Mouse (Mus musculus) bone marrow macrophage, adult 2 months (primary cell): Measurements from ENCODE around the gene Mycn. TPM values are rescaled to one million over a fixed set of nuclear protein-coding genes. Genes with fewer than 3 reads are reported as not detected.

Experiments used
- H3K27ac ChIP-seq: 2 replicates; pipeline ENCODE4 v1.5.1; 2012; ENCODE audit warnings: low read depth, low read length; ENCODE audit not compliant: insufficient read depth
- H3K4me1 ChIP-seq: 2 replicates; pipeline ENCODE4 v1.6.1; 2012; ENCODE audit warnings: low read length; ENCODE audit not compliant: control insufficient read depth, insufficient read depth
- H3K4me3 ChIP-seq: 2 replicates; pipeline ENCODE4 v1.5.1; 2012; ENCODE audit warnings: mild to moderate bottlenecking, low read length, moderate library complexity; ENCODE audit not compliant: insufficient read depth
- CTCF ChIP-seq: IDR thresholded peaks from 2 replicates; pipeline ENCODE4 v1.5.1; 2012; ENCODE audit warnings: low read depth, mild to moderate bottlenecking, low read length, moderate library complexity
- POLR2A ChIP-seq: IDR thresholded peaks from 2 replicates; pipeline ENCODE4 v1.6.1; 2012; ENCODE audit warnings: mild to moderate bottlenecking, low read depth, low read length, borderline replicate concordance
- polyA plus RNA-seq: library from polyadenylated mRNA; stranded (reverse); fragments of >200 nt; gene quantifications from 2 replicates; pipeline ENCODE4 v1.2.4, GENCODE M21; 2012; ENCODE audit not compliant: missing spikeins, insufficient read depth, insufficient read length

The Mycn gene
- polyA plus RNA-seq, 1 experiment = not detected

GRCm38 (mm10) chr12:12928239-12928638, 13.5 kb downstream of the Mycn start:
- Histone ChIP-seq H3K4me1 (no peaks in the 10 kb centered on the region), H3K27ac (no peak overlapping the region), H3K4me3 (no peak overlapping the region)

GRCm38 (mm10) chr12:12926975-12927527, 14.7 kb downstream of the Mycn start:
- H3K4me1 ChIP-seq = no peaks in the 10 kb centered on the region
- no peak for TF ChIP-seq CTCF
- TF ChIP-seq POLR2A = no peak
- H3K4me3 ChIP-seq = no peak overlapping the region
- no peak overlapping the region for H3K27ac ChIP-seq

More at GRCm38 (mm10) chr12:12928239-12928638, 13.5 kb downstream of the Mycn start:
- TF ChIP-seq POLR2A = no peak

GRCm38 (mm10) chr12:12924446-12924845, 17.3 kb downstream of the Mycn start:
- TF ChIP-seq POLR2A (no peak), CTCF (no peak)
- H3K4me3 ChIP-seq = no peak overlapping the region
- H3K4me1 ChIP-seq = no peaks in the 10 kb centered on the region
- no peak overlapping the region for H3K27ac ChIP-seq

GRCm38 (mm10) chr12:12920166-12921157, 21.3 kb downstream of the Mycn start:
- Histone ChIP-seq H3K4me3 (no peak overlapping the region), H3K4me1 (no peaks in the 10 kb centered on the region), H3K27ac (no peak overlapping the region)
- TF ChIP-seq CTCF (no peak), POLR2A (no peak)

- no peak overlapping the region for H3K27ac ChIP-seq
- no peak overlapping the region for H3K4me3 ChIP-seq
- no peaks in the 10 kb centered on the region for H3K4me1 ChIP-seq
- no peak for TF ChIP-seq CTCF
- no peak for TF ChIP-seq POLR2A
Observed at GRCm38 (mm10) chr12:12916298-12916697, 25.4 kb downstream of the Mycn start.

- Histone ChIP-seq H3K27ac (no peak overlapping the region), H3K4me1 (no peaks in the 10 kb centered on the region), H3K4me3 (no peak overlapping the region)
- TF ChIP-seq CTCF (no peak), POLR2A (no peak)
Observed at GRCm38 (mm10) chr12:12910356-12910979, 31.2 kb downstream of the Mycn start.

- TF ChIP-seq POLR2A (no peak), CTCF (no peak)
- no peak overlapping the region for H3K27ac ChIP-seq
- no peak overlapping the region for H3K4me3 ChIP-seq
- no peaks in the 10 kb centered on the region for H3K4me1 ChIP-seq
Observed at GRCm38 (mm10) chr12:12909631-12910277, 32.0 kb downstream of the Mycn start.

GRCm38 (mm10) chr12:12906771-12907170, 34.9 kb downstream of the Mycn start:
- H3K4me1 ChIP-seq = no peaks in the 10 kb centered on the region
- no peak overlapping the region for H3K4me3 ChIP-seq
- TF ChIP-seq CTCF (no peak), POLR2A (no peak)
- no peak overlapping the region for H3K27ac ChIP-seq

GRCm38 (mm10) chr12:12906321-12906720, 35.4 kb downstream of the Mycn start:
- no peak overlapping the region for H3K4me3 ChIP-seq
- TF ChIP-seq POLR2A (no peak), CTCF (no peak)
- no peaks in the 10 kb centered on the region for H3K4me1 ChIP-seq
- no peak overlapping the region for H3K27ac ChIP-seq
